In genomic region chr6:17203302-17203701, GRCm38 (mm10) we compare ENCODE assay signal across 31 mouse cellular contexts.
"Had no signal": no experiment of that assay in that cellular context is flagged by ENCODE, and none has a peak within 500 bp of the region (broad histone marks: within the 10 kb centered on the region; RNA-seq: fewer than 3 reads in every experiment).

No protein-coding gene starts in this region.

- H3K27ac ChIP-seq: limb, embryonic 10.5 days; limb, embryonic 12.5 days; limb, embryonic 13.5 days; limb, embryonic 15.5 days; liver, embryonic 12.5 days; liver, embryonic 13.5 days; liver, embryonic 14.5 days; liver, embryonic 15.5 days; lung, embryonic 15.5 days; macrophage; midbrain, embryonic 10.5 days; midbrain, embryonic 12.5 days; midbrain, embryonic 13.5 days; midbrain, embryonic 15.5 days; neural tube, embryonic 12.5 days had no signal

- H3K9ac ChIP-seq: limb, embryonic 12.5 days; limb, embryonic 13.5 days; limb, embryonic 15.5 days; liver, embryonic 12.5 days; liver, embryonic 13.5 days; liver, embryonic 14.5 days; liver, embryonic 15.5 days; liver, postnatal 0 days; lung, embryonic 14.5 days; lung, embryonic 15.5 days; midbrain, embryonic 12.5 days; midbrain, embryonic 13.5 days; midbrain, embryonic 15.5 days; neural tube, embryonic 12.5 days had no signal

- H3K4me2 ChIP-seq: limb, embryonic 12.5 days; limb, embryonic 13.5 days; limb, embryonic 15.5 days; liver, embryonic 11.5 days; liver, embryonic 12.5 days; liver, embryonic 13.5 days; liver, embryonic 15.5 days; lung, embryonic 14.5 days; lung, embryonic 15.5 days; midbrain, embryonic 11.5 days; midbrain, embryonic 12.5 days; midbrain, embryonic 13.5 days; midbrain, embryonic 15.5 days; neural tube, embryonic 12.5 days had no signal

- H3K27me3 ChIP-seq: limb, embryonic 12.5 days; limb, embryonic 13.5 days; limb, embryonic 15.5 days; liver, embryonic 12.5 days; liver, embryonic 13.5 days; liver, embryonic 15.5 days; lung, embryonic 15.5 days; megakaryocyte, embryonic 14.5 days; midbrain, embryonic 12.5 days; midbrain, embryonic 13.5 days; midbrain, embryonic 15.5 days; neural tube, embryonic 12.5 days had no signal

- H3K36me3 ChIP-seq: limb, embryonic 10.5 days; limb, embryonic 12.5 days; limb, embryonic 13.5 days; limb, embryonic 15.5 days; liver, embryonic 12.5 days; liver, embryonic 13.5 days; liver, embryonic 15.5 days; lung, embryonic 15.5 days; midbrain, embryonic 10.5 days; midbrain, embryonic 12.5 days; midbrain, embryonic 13.5 days; midbrain, embryonic 15.5 days; neural tube, embryonic 12.5 days had no signal

- H3K4me3 ChIP-seq: limb, embryonic 10.5 days; limb, embryonic 12.5 days; limb, embryonic 13.5 days; limb, embryonic 15.5 days; liver, embryonic 12.5 days; liver, embryonic 13.5 days; liver, embryonic 15.5 days; lung, embryonic 15.5 days; megakaryocyte, embryonic 14.5 days; midbrain, embryonic 10.5 days; midbrain, embryonic 12.5 days; midbrain, embryonic 13.5 days; midbrain, embryonic 15.5 days; myocyte; neural tube, embryonic 12.5 days had no signal

- H3K9me3 ChIP-seq: limb, embryonic 10.5 days; limb, embryonic 12.5 days; limb, embryonic 13.5 days; limb, embryonic 15.5 days; liver, embryonic 12.5 days; liver, embryonic 13.5 days; liver, embryonic 15.5 days; lung, embryonic 15.5 days; megakaryocyte, embryonic 14.5 days; midbrain, embryonic 10.5 days; midbrain, embryonic 12.5 days; midbrain, embryonic 13.5 days; midbrain, embryonic 15.5 days; neural tube, embryonic 12.5 days had no signal

- DNase-seq: left cerebral cortex, postnatal 4 days; liver; liver, embryonic 13.5 days; liver, postnatal 0 days; lung, adult 18-20 months; lung, adult 2 months; lung, embryonic 14.5 days; lung, postnatal 10 days; lung, postnatal 14 days; lung, postnatal 36 days; lung, postnatal 4 days; midbrain, embryonic 14.5 days had no signal

- ATAC-seq: liver, embryonic 12.5 days; liver, postnatal 0 days; lung, postnatal 0 days; midbrain, embryonic 13.5 days had no signal

- H3K4me1 ChIP-seq: limb, embryonic 12.5 days; limb, embryonic 13.5 days; liver, embryonic 12.5 days; liver, embryonic 13.5 days; liver, embryonic 15.5 days; lung, embryonic 15.5 days; megakaryocyte, embryonic 14.5 days; neural tube, embryonic 12.5 days had no signal
